Mouse (Mus musculus) MEL (cell line): ENCODE measurements around the gene Evc2. TPM values are rescaled to one million over a fixed set of nuclear protein-coding genes. Genes with fewer than 3 reads are reported as not detected.
A peak's percentile ranks its signal among the peaks of the same experiment; 100 is the strongest.

Experiments
- DNase-seq: peaks from one replicate; pipeline ENCODE4 v3.0.0; 2011; ENCODE audit warnings: low read depth, low spot score
- H3K27ac ChIP-seq: 2 replicates; pipeline ENCODE4 v1.5.1; 2012; ENCODE audit warnings: low read depth, mild to moderate bottlenecking, control low read depth, low read length, moderate library complexity; ENCODE audit not compliant: control insufficient read depth
- H3K27me3 ChIP-seq, 2 experiments: fragments of 150-350 bp in 1 of 2; sonication (generic) in 1 of 2; 2 replicates each; pipeline ENCODE4 v1.6.1; 2012; ENCODE audit warnings: low read length in 2 of 2, mild to moderate bottlenecking in 2 of 2, improper control_type of control experiment in 1 of 2, moderate library complexity in 1 of 2; ENCODE audit not compliant: insufficient read depth in 2 of 2, control insufficient read depth in 1 of 2
- H3K36me3 ChIP-seq, 2 experiments: 2 replicates each; pipeline ENCODE4 v1.6.1; 2012 to 2014; ENCODE audit warnings: low read length in 2 of 2, improper control_type of control experiment in 1 of 2, inconsistent platforms in 1 of 2, mild to moderate bottlenecking in 1 of 2; ENCODE audit not compliant: insufficient read depth in 2 of 2, control insufficient read depth in 1 of 2
- H3K4me1 ChIP-seq, 2 experiments: fragments of 150-350 bp in 1 of 2; sonication (generic) in 1 of 2; 2 replicates each; pipeline ENCODE4 v1.6.1; 2012; ENCODE audit warnings: low read length in 2 of 2, improper control_type of control experiment in 1 of 2, mild to moderate bottlenecking in 1 of 2; ENCODE audit not compliant: insufficient read depth in 2 of 2, control insufficient read depth in 1 of 2
- H3K4me3 ChIP-seq, 2 experiments: fragments of 150-350 bp in 1 of 2; sonication (generic) in 1 of 2; 2 replicates each; pipeline ENCODE4 v1.5.1; 2012; ENCODE audit warnings: low read depth in 2 of 2, low read length in 2 of 2, mild to moderate bottlenecking in 2 of 2, moderate library complexity in 2 of 2, control low read depth in 1 of 2, improper control_type of control experiment in 1 of 2; ENCODE audit not compliant: control insufficient read depth in 1 of 2, insufficient read depth in 1 of 2
- H3K79me2 ChIP-seq: 2 replicates; pipeline ENCODE4 v1.6.1; 2012; ENCODE audit warnings: mild to moderate bottlenecking, low read length, moderate library complexity; ENCODE audit not compliant: control insufficient read depth, poor library complexity, insufficient read depth
- H3K9ac ChIP-seq: 2 replicates; pipeline ENCODE4 v1.6.1; 2012; ENCODE audit warnings: low read depth, mild to moderate bottlenecking, control low read depth, low read length, moderate library complexity; ENCODE audit not compliant: control insufficient read depth, poor library complexity, severe bottlenecking
- H3K9me3 ChIP-seq: fragments of 150-350 bp; sonication (generic); replicated peaks from 2 replicates; pipeline ENCODE4 v1.6.1; 2012; ENCODE audit warnings: mild to moderate bottlenecking, low read length, improper control_type of control experiment, moderate library complexity; ENCODE audit not compliant: insufficient read depth
- CHD2 ChIP-seq: IDR thresholded peaks from 2 replicates; pipeline ENCODE4 v1.6.1; 2011; ENCODE audit warnings: low read length, improper control_type of control experiment
- CTCF ChIP-seq, 3 experiments: IDR thresholded peaks in 2 of 3; conservative IDR thresholded peaks in 1 of 3; 2 replicates each; pipeline ENCODE4 v1.5.1; 2011 to 2012; ENCODE audit warnings: low read length in 3 of 3, low read depth in 2 of 3, mild to moderate bottlenecking in 2 of 3, improper control_type of control experiment in 1 of 3, inconsistent platforms in 1 of 3, mixed read lengths in 1 of 3, moderate library complexity in 1 of 3; ENCODE audit not compliant: control insufficient read depth in 1 of 3, insufficient read depth in 1 of 3, poor library complexity in 1 of 3, severe bottlenecking in 1 of 3
- ELF1 ChIP-seq: IDR thresholded peaks from 2 replicates; pipeline ENCODE4 v1.6.1; 2014; ENCODE audit warnings: low read depth, mild to moderate bottlenecking, inconsistent platforms, low read length, improper control_type of control experiment, moderate library complexity
- GABPA ChIP-seq: IDR thresholded peaks from 2 replicates; pipeline ENCODE4 v1.6.1; 2012; ENCODE audit warnings: low read depth, mild to moderate bottlenecking, inconsistent platforms, low read length, improper control_type of control experiment, moderate library complexity
- GATA1 ChIP-seq: IDR thresholded peaks from 2 replicates; pipeline ENCODE4 v1.6.1; 2011; ENCODE audit warnings: low read depth, low read length, improper control_type of control experiment
- KAT2A ChIP-seq: conservative IDR thresholded peaks from 2 replicates; pipeline ENCODE4 v1.6.1; 2012; ENCODE audit warnings: low read depth, low read length, improper control_type of control experiment, inconsistent platforms
- MAFK ChIP-seq: IDR thresholded peaks from 2 replicates; pipeline ENCODE4 v1.6.1; 2011; ENCODE audit warnings: low read depth, mild to moderate bottlenecking, low read length, improper control_type of control experiment, borderline replicate concordance
- MAZ ChIP-seq: IDR thresholded peaks from 2 replicates; pipeline ENCODE4 v1.6.1; 2012; ENCODE audit warnings: low read depth, mild to moderate bottlenecking, inconsistent platforms, low read length, improper control_type of control experiment
- MXI1 ChIP-seq: IDR thresholded peaks from 2 replicates; pipeline ENCODE4 v1.6.1; 2011; ENCODE audit warnings: mild to moderate bottlenecking, low read depth, low read length, improper control_type of control experiment
- RAD21 ChIP-seq: IDR thresholded peaks from 2 replicates; pipeline ENCODE4 v1.6.1; 2011; ENCODE audit warnings: mild to moderate bottlenecking, low read depth, low read length, improper control_type of control experiment
- RCOR1 ChIP-seq: IDR thresholded peaks from 2 replicates; pipeline ENCODE4 v1.6.1; 2012; ENCODE audit warnings: low read depth, mild to moderate bottlenecking, inconsistent platforms, low read length, improper control_type of control experiment
- SMC3 ChIP-seq: IDR thresholded peaks from 2 replicates; pipeline ENCODE4 v1.6.1; 2011; ENCODE audit warnings: low read depth, low read length, improper control_type of control experiment
- TAL1 ChIP-seq: IDR thresholded peaks from 2 replicates; pipeline ENCODE4 v1.6.1; 2012; ENCODE audit warnings: mild to moderate bottlenecking, inconsistent platforms, low read length, moderate library complexity, mixed read lengths
- TBP ChIP-seq: IDR thresholded peaks from 2 replicates; pipeline ENCODE4 v1.8.0; 2011; ENCODE audit warnings: low read depth, low read length, improper control_type of control experiment
- USF2 ChIP-seq, 2 experiments: IDR thresholded peaks; 2 replicates each; pipeline ENCODE4 v1.6.1; 2011 to 2012; ENCODE audit warnings: improper control_type of control experiment in 2 of 2, low read length in 2 of 2, borderline replicate concordance in 1 of 2, inconsistent platforms in 1 of 2, low read depth in 1 of 2, mild to moderate bottlenecking in 1 of 2; ENCODE audit not compliant: insufficient read depth in 1 of 2
- ZKSCAN1 ChIP-seq: IDR thresholded peaks from 2 replicates; pipeline ENCODE4 v1.6.1; 2012; ENCODE audit warnings: low read depth, mild to moderate bottlenecking, inconsistent platforms, low read length, improper control_type of control experiment, moderate library complexity
- ZMIZ1 ChIP-seq: IDR thresholded peaks from 2 replicates; pipeline ENCODE4 v1.6.1; 2012; ENCODE audit warnings: low read depth, mild to moderate bottlenecking, inconsistent platforms, low read length, improper control_type of control experiment, moderate library complexity
- polyA plus RNA-seq, 2 experiments: library from polyadenylated mRNA; stranded (reverse) in 1 of 2; unstranded in 1 of 2; fragments of >175 nt in 1 of 2; fragments of >200 nt in 1 of 2; gene quantifications; 2 replicates each; pipeline versions ENCODE4 v1.2.1 to v1.2.4; 2012; ENCODE audit warnings: low replicate concordance in 2 of 2, low read depth in 1 of 2; ENCODE audit not compliant: insufficient read length in 2 of 2, insufficient read depth in 1 of 2, missing spikeins in 1 of 2
- total RNA-seq: library from RNA; depleted of rRNA; stranded (reverse); fragments of 300-350 nt; gene quantifications from 2 replicates; pipeline ENCODE4 v1.2.3, GENCODE M21; 2012

The Evc2 gene
- total and polyA plus RNA-seq, 3 experiments = not detected

GRCm38 (mm10) chr5:37290983-37291382 lies 47.3 kb upstream of the Evc2 start:
- TF ChIP-seq MXI1 (no peak), CTCF (IDR thresholded peaks at IDR 0.05 in 2 of 3, conservative IDR thresholded peaks at IDR 0.05 in 1 of 3; ENCODE audit: control insufficient read depth in 1 of 3, insufficient read depth in 1 of 3, low read depth in 2 of 3, low read length in 3 of 3, poor library complexity in 1 of 3, severe bottlenecking in 1 of 3) (peak; percentile 2 to 42 (median 36); a peak in 5 of 6 replicates)
- Histone ChIP-seq H3K9ac (no peak overlapping the region), H3K4me1 (no peaks in the 10 kb centered on the region), H3K79me2 (no peaks in the 10 kb centered on the region), H3K4me3 (no peak overlapping the region), H3K27me3 (no peaks in the 10 kb centered on the region), H3K36me3 (no peaks in the 10 kb centered on the region), H3K27ac (no peak overlapping the region), H3K9me3 (no peaks in the 10 kb centered on the region)
- DNase-seq = no peak

- Histone ChIP-seq H3K4me1 (no peaks in the 10 kb centered on the region), H3K27me3 (no peaks in the 10 kb centered on the region)
- no peak for DNase-seq
- TF ChIP-seq CTCF (IDR thresholded peaks at IDR 0.05 in 2 of 3, conservative IDR thresholded peaks at IDR 0.05 in 1 of 3; ENCODE audit: control insufficient read depth in 1 of 3, insufficient read depth in 1 of 3, low read depth in 2 of 3, low read length in 3 of 3, poor library complexity in 1 of 3, severe bottlenecking in 1 of 3) (no peak), CHD2 (no peak), ELF1 (no peak), RAD21 (no peak), TBP (no peak), GATA1 (no peak), MAFK (no peak), TAL1 (no peak), GABPA (no peak), RCOR1 (no peak)
- TF ChIP-seq, all 39 proteins: peak for 0
- Histone ChIP-seq H3K9me3 (no peaks in the 10 kb centered on the region), H3K4me3 (no peak overlapping the region), H3K79me2 (no peaks in the 10 kb centered on the region), H3K27ac (no peak overlapping the region), H3K36me3 (no peaks in the 10 kb centered on the region), H3K9ac (no peak overlapping the region)
These were observed 41.6 kb upstream of the Evc2 start for GRCm38 (mm10) chr5:37296717-37297116.

GRCm38 (mm10) chr5:37298370-37298769 lies 39.9 kb upstream of the Evc2 start:
- no peaks in the 10 kb centered on the region for H3K36me3 ChIP-seq
- no peak overlapping the region for H3K9ac ChIP-seq
- H3K4me3 ChIP-seq = no peak overlapping the region
- no peak overlapping the region for H3K27ac ChIP-seq
- DNase-seq = peak; percentile 23
- H3K79me2 ChIP-seq = no peaks in the 10 kb centered on the region
- H3K4me1 ChIP-seq = no peaks in the 10 kb centered on the region
- TF ChIP-seq KAT2A = no peak
- TF ChIP-seq GABPA = no peak
- peak; percentile 53 to 84 (median 65); a peak in 5 of 6 replicates for TF ChIP-seq CTCF (IDR thresholded peaks at IDR 0.05 in 2 of 3, conservative IDR thresholded peaks at IDR 0.05 in 1 of 3; ENCODE audit: control insufficient read depth in 1 of 3, insufficient read depth in 1 of 3, low read depth in 2 of 3, low read length in 3 of 3, poor library complexity in 1 of 3, severe bottlenecking in 1 of 3)
- TF ChIP-seq RAD21 = peak; percentile 59
- TF ChIP-seq USF2 (IDR thresholded peaks at IDR 0.05; ENCODE audit: borderline replicate concordance in 1 of 2, insufficient read depth in 1 of 2, low read depth in 1 of 2, low read length in 2 of 2) = no peak
- TF ChIP-seq SMC3 = peak; percentile 69
- TF ChIP-seq MAZ = no peak
- no peak for TF ChIP-seq ZMIZ1
- no peak for TF ChIP-seq ZKSCAN1
- no peaks in the 10 kb centered on the region for H3K27me3 ChIP-seq
- no peaks in the 10 kb centered on the region for H3K9me3 ChIP-seq
